Mouse (Mus musculus): ENCODE measurements around the gene Gosr2. TPM values are rescaled to one million over a fixed set of nuclear protein-coding genes. Genes with fewer than 3 reads are reported as not detected.

The Gosr2 gene
- 89.4 and 90.9 TPM in 2 replicates for polyA plus RNA-seq (2012; rRNA removed)

- DNase-seq (ENCODE audit: extremely low spot score in 1 of 2, low spot score in 1 of 2) = peak; percentile 78 to 87
Observed at GRCm38 (mm10) chr11:103697565-103698176, at the start of gene Gosr2. Gosr2 (minus strand) TSS chr11:103697898.

GRCm38 (mm10) chr11:103735046-103735781 is 37.5 kb upstream of the Gosr2 start:
- no peak for DNase-seq (ENCODE audit: extremely low spot score in 1 of 2, low spot score in 1 of 2)

- no peak for DNase-seq (ENCODE audit: extremely low spot score in 1 of 2, low spot score in 1 of 2)
Observed at GRCm38 (mm10) chr11:103734411-103735045, 36.8 kb upstream of the Gosr2 start.

- no peak for DNase-seq (ENCODE audit: extremely low spot score in 1 of 2, low spot score in 1 of 2)
Observed at GRCm38 (mm10) chr11:103733961-103734360, 36.3 kb upstream of the Gosr2 start.

GRCm38 (mm10) chr11:103733069-103733468 is 35.4 kb upstream of the Gosr2 start:
- peak; percentile 32 to 72 for DNase-seq (ENCODE audit: extremely low spot score in 1 of 2, low spot score in 1 of 2)

GRCm38 (mm10) chr11:103732306-103732705 is 34.6 kb upstream of the Gosr2 start:
- DNase-seq (ENCODE audit: extremely low spot score in 1 of 2, low spot score in 1 of 2) = no peak

GRCm38 (mm10) chr11:103731594-103731993 is 33.9 kb upstream of the Gosr2 start:
- no peak for DNase-seq (ENCODE audit: extremely low spot score in 1 of 2, low spot score in 1 of 2)

- DNase-seq (ENCODE audit: extremely low spot score in 1 of 2, low spot score in 1 of 2) = no peak
Observed at GRCm38 (mm10) chr11:103729282-103729985, 31.7 kb upstream of the Gosr2 start.

- peak; percentile 27 to 71 for DNase-seq (ENCODE audit: extremely low spot score in 1 of 2, low spot score in 1 of 2)
Observed at GRCm38 (mm10) chr11:103724331-103724771, 26.7 kb upstream of the Gosr2 start.

GRCm38 (mm10) chr11:103722040-103722481 is 24.4 kb upstream of the Gosr2 start:
- no peak for DNase-seq (ENCODE audit: extremely low spot score in 1 of 2, low spot score in 1 of 2)

- peak in 1 of 2 experiments; percentile 30 for DNase-seq (ENCODE audit: extremely low spot score in 1 of 2, low spot score in 1 of 2)
Observed at GRCm38 (mm10) chr11:103721468-103722039, 23.9 kb upstream of the Gosr2 start.

- DNase-seq (ENCODE audit: extremely low spot score in 1 of 2, low spot score in 1 of 2) = no peak
Observed at GRCm38 (mm10) chr11:103719436-103719835, 21.7 kb upstream of the Gosr2 start.

- no peak for DNase-seq (ENCODE audit: extremely low spot score in 1 of 2, low spot score in 1 of 2)
Observed at GRCm38 (mm10) chr11:103716971-103717370, 19.3 kb upstream of the Gosr2 start.

- no peak for DNase-seq (ENCODE audit: extremely low spot score in 1 of 2, low spot score in 1 of 2)
Observed at GRCm38 (mm10) chr11:103714074-103714473, 16.4 kb upstream of the Gosr2 start.

GRCm38 (mm10) chr11:103711851-103712587 is 14.3 kb upstream of the Gosr2 start:
- DNase-seq (ENCODE audit: extremely low spot score in 1 of 2, low spot score in 1 of 2) = no peak

- DNase-seq (ENCODE audit: extremely low spot score in 1 of 2, low spot score in 1 of 2) = no peak
Observed at GRCm38 (mm10) chr11:103709982-103710381, 12.3 kb upstream of the Gosr2 start.

GRCm38 (mm10) chr11:103707005-103707404 is 9.3 kb upstream of the Gosr2 start:
- DNase-seq (ENCODE audit: extremely low spot score in 1 of 2, low spot score in 1 of 2) = no peak

- no peak for DNase-seq (ENCODE audit: extremely low spot score in 1 of 2, low spot score in 1 of 2)
Observed at GRCm38 (mm10) chr11:103698226-103698625, 528 bp upstream of the Gosr2 start.

GRCm38 (mm10) chr11:103696851-103697564 is 690 bp downstream of the Gosr2 start:
- no peak for DNase-seq (ENCODE audit: extremely low spot score in 1 of 2, low spot score in 1 of 2)
